Mouse (Mus musculus): Measurements from ENCODE around the gene Grasp.

Gene Grasp

GRCm38 (mm10) chr15:101248029-101248710, 24.2 kb downstream of the Grasp start:
- DNase-seq (ENCODE audit: low spot score): no peak

- no peak for DNase-seq (ENCODE audit: low spot score)
Measured at GRCm38 (mm10) chr15:101250220-101250800, 26.3 kb downstream of the Grasp start.

- DNase-seq (ENCODE audit: low spot score): no peak
Measured at GRCm38 (mm10) chr15:101251930-101252329, 27.9 kb downstream of the Grasp start.

- no peak for DNase-seq (ENCODE audit: low spot score)
Measured at GRCm38 (mm10) chr15:101252614-101253013, 28.6 kb downstream of the Grasp start.

- DNase-seq (ENCODE audit: low spot score): no peak
Measured at GRCm38 (mm10) chr15:101253563-101253885, 29.5 kb downstream of the Grasp start.

GRCm38 (mm10) chr15:101253886-101254795, 30.2 kb downstream of the Grasp start, which contains the start of gene Nr4a1:
TSS of gene Nr4a1 (plus strand) at chr15:101254269.
- peak; percentile 69 for DNase-seq (ENCODE audit: low spot score)

GRCm38 (mm10) chr15:101255842-101256462, 32.0 kb downstream of the Grasp start:
- no peak for DNase-seq (ENCODE audit: low spot score)

GRCm38 (mm10) chr15:101256463-101257206, 32.6 kb downstream of the Grasp start:
- DNase-seq (ENCODE audit: low spot score): no peak

GRCm38 (mm10) chr15:101258420-101258819, 34.4 kb downstream of the Grasp start:
- no peak for DNase-seq (ENCODE audit: low spot score)

- no peak for DNase-seq (ENCODE audit: low spot score)
Measured at GRCm38 (mm10) chr15:101259922-101260321, 35.9 kb downstream of the Grasp start.

- DNase-seq (ENCODE audit: low spot score): no peak
Measured at GRCm38 (mm10) chr15:101260387-101260786, 36.4 kb downstream of the Grasp start.

GRCm38 (mm10) chr15:101260874-101261622, 37.1 kb downstream of the Grasp start:
- DNase-seq (ENCODE audit: low spot score): no peak

- no peak for DNase-seq (ENCODE audit: low spot score)
Measured at GRCm38 (mm10) chr15:101262502-101262901, 38.5 kb downstream of the Grasp start.

GRCm38 (mm10) chr15:101266132-101266963, 42.4 kb downstream of the Grasp start:
- peak; percentile 83 for DNase-seq (ENCODE audit: low spot score)

- DNase-seq (ENCODE audit: low spot score): no peak
Measured at GRCm38 (mm10) chr15:101267053-101268032, 43.4 kb downstream of the Grasp start.

GRCm38 (mm10) chr15:101270101-101270820, 46.3 kb downstream of the Grasp start:
- DNase-seq (ENCODE audit: low spot score): no peak

GRCm38 (mm10) chr15:101271107-101271506, 47.1 kb downstream of the Grasp start:
- DNase-seq (ENCODE audit: low spot score): no peak

GRCm38 (mm10) chr15:101271513-101271912, 47.5 kb downstream of the Grasp start:
- DNase-seq (ENCODE audit: low spot score): no peak
